ENCODE assay signal across 11 mouse cellular contexts in the genomic region with DNA sequence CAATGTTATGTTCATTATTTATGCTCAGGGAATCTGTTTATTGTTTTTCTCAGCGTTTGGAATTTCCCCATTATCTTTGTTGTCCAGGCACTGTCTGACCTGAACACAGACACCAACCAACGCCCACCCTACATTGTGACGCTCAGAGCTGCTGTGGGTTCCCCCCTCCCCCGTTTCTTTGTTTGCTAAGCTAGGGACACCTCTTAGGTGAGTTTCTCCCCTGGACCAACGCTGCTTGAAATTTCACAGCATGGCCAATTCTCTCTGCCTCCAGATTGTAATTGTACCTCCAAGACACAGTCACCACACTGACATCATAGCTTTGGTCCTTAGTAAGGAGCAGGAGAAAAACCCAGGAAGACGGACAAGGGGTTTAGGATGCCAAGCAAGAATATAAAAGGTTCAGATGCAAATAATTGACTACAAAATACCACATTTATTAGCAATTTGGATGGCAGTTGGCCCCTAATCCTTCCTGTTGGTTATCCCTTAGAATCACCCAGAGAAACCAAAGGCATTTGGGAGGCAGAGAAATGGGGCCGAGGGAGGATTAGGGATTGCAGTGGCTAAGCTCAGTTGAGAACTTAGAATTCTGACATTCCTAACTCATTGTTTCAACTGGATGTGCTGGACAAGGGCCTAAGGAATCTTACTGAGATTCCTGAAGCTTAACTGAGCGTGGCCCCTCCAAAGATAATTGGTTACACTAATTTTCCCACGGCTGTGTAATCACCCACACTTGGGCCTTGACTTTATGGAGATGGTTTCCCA.
DNase-seq lines count a peak whose midpoint lies in the region; ATAC-seq lines count a peak whose summit lies in the region.
"Had no signal": no experiment of that assay in that cellular context is flagged by ENCODE, and none has a peak within 500 bp of the region (broad histone marks: within the 10 kb centered on the region; RNA-seq: fewer than 3 reads in every experiment).

No protein-coding gene starts in this region.

- ATAC-seq in midbrain, embryonic 14.5 days (ENCODE audit: low FRiP score, low TSS enrichment), result peak; percentile 87; the same call in 1 of the 2 replicates

- H3K9me3 ChIP-seq in hindbrain, embryonic 10.5 days, result no peaks in the 10 kb centered on the region; the same call in 1 of the 2 replicates
- no peaks in the 10 kb centered on the region for H3K9me3 ChIP-seq in midbrain, embryonic 14.5 days (ENCODE audit: control insufficient read depth, low read length)

- peak overlapping the region; percentile 37 for H3K4me2 ChIP-seq in midbrain, embryonic 14.5 days (ENCODE audit: low read length)
- H3K4me2 ChIP-seq: heart, embryonic 11.5 days had no signal

- peak; percentile 98 for DNase-seq in Muller cell, postnatal 12 days (ENCODE audit: inconsistent ontology term)
- DNase-seq in embryo, embryonic 9.5 days (ENCODE audit: extremely low spot score), result peak; percentile 47
- DNase-seq in hindbrain, embryonic 10.5 days (ENCODE audit: low spot score), result peak; percentile 45
- peak; percentile 80 for DNase-seq in midbrain, embryonic 14.5 days
- no peak for DNase-seq in adipocyte (ENCODE audit: low spot score)
- no peak for DNase-seq in heart, adult 18-20 months
- no peak for DNase-seq in right cerebral cortex, adult 2 months (ENCODE audit: low spot score in 2 of 2)
- DNase-seq in lung, postnatal 10 days, result no peak
- DNase-seq: cerebellum, postnatal 36 days; thymus, postnatal 25 days had no signal

- peak overlapping the region; percentile 20; the same call in 1 of the 2 replicates for H3K4me3 ChIP-seq in hindbrain, embryonic 10.5 days
- H3K4me3 ChIP-seq in midbrain, embryonic 14.5 days (replicated peaks; ENCODE audit: low read depth, low read length), result no peak overlapping the region

- no peaks in the 10 kb centered on the region for H3K27me3 ChIP-seq in hindbrain, embryonic 10.5 days (ENCODE audit: insufficient read depth, poor library complexity, severe bottlenecking)
- no peaks in the 10 kb centered on the region for H3K27me3 ChIP-seq in midbrain, embryonic 14.5 days (ENCODE audit: control insufficient read depth, insufficient read depth, low read length)

- H3K9ac ChIP-seq in midbrain, embryonic 14.5 days (replicated peaks; ENCODE audit: low read length), result no peak overlapping the region

- WGBS in hindbrain, embryonic 10.5 days, result 20% methylated on average over 9 of the region's 9 CpGs
- WGBS in midbrain, embryonic 14.5 days, result 3% methylated on average over 9 of the region's 9 CpGs

- peaks cover 34% of the 10 kb centered on the region for H3K4me1 ChIP-seq in hindbrain, embryonic 10.5 days (replicated peaks)
- peaks cover 24% of the 10 kb centered on the region for H3K4me1 ChIP-seq in midbrain, embryonic 14.5 days (ENCODE audit: control insufficient read depth, insufficient read depth, low read length)

- peak overlapping the region; percentile 91 for H3K27ac ChIP-seq in hindbrain, embryonic 10.5 days
- H3K27ac ChIP-seq in midbrain, embryonic 14.5 days (replicated peaks; ENCODE audit: low read depth, low read length), result peak overlapping the region; percentile 93

- no peaks in the 10 kb centered on the region for H3K36me3 ChIP-seq in hindbrain, embryonic 10.5 days
- no peaks in the 10 kb centered on the region for H3K36me3 ChIP-seq in midbrain, embryonic 14.5 days (ENCODE audit: control insufficient read depth, insufficient read depth, low read length)

Comparison
In these comparisons a context has a peak if more than half of its experiments do, and no peak if none do; other contexts are left out.
1. DNase-seq: peak in Muller cell, postnatal 12 days (single experiment), embryo, embryonic 9.5 days (single experiment), hindbrain, embryonic 10.5 days (single experiment) and midbrain, embryonic 14.5 days (single experiment); none in adipocyte (single experiment), heart, adult 18-20 months (0 of 2), right cerebral cortex, adult 2 months (0 of 2) and lung, postnatal 10 days (single experiment).